Mouse (Mus musculus) spleen, postnatal 14 days (tissue): ENCODE results near the gene Pax5.
A peak's percentile ranks its signal among the peaks of the same experiment; 100 is the strongest.

Experiments
- DNase-seq, 2 experiments: peaks; one replicate each; pipeline ENCODE4 v3.0.0; 2021 to 2022; ENCODE audit warnings: low spot score in 2 of 2

Gene Pax5

GRCm38 (mm10) chr4:44544495-44544894 lies 165.8 kb downstream of the Pax5 start:
- no peak for DNase-seq

- DNase-seq, result no peak
These were observed 166.4 kb downstream of the Pax5 start for GRCm38 (mm10) chr4:44543880-44544279.

- no peak for DNase-seq
These were observed 168.2 kb downstream of the Pax5 start for GRCm38 (mm10) chr4:44542101-44542500.

- DNase-seq, result no peak
These were observed 171.8 kb downstream of the Pax5 start for GRCm38 (mm10) chr4:44538488-44538887.

GRCm38 (mm10) chr4:44536794-44537193 lies 173.5 kb downstream of the Pax5 start:
- no peak for DNase-seq

GRCm38 (mm10) chr4:44535646-44536045 lies 174.6 kb downstream of the Pax5 start:
- DNase-seq, result no peak

- no peak for DNase-seq
These were observed 177.0 kb downstream of the Pax5 start for GRCm38 (mm10) chr4:44533286-44533685.

GRCm38 (mm10) chr4:44532731-44533130 lies 177.6 kb downstream of the Pax5 start:
- no peak for DNase-seq

- DNase-seq, result no peak
These were observed 185.0 kb downstream of the Pax5 start for GRCm38 (mm10) chr4:44525336-44525735.

- DNase-seq, result no peak
These were observed 191.4 kb downstream of the Pax5 start for GRCm38 (mm10) chr4:44518923-44519322.

GRCm38 (mm10) chr4:44513981-44514380 lies 196.3 kb downstream of the Pax5 start:
- DNase-seq, result no peak

- DNase-seq, result peak in 1 of 2 experiments; percentile 12
These were observed 198.6 kb downstream of the Pax5 start for GRCm38 (mm10) chr4:44511682-44512081.

GRCm38 (mm10) chr4:44508386-44509226 lies 201.7 kb downstream of the Pax5 start:
- no peak for DNase-seq

- DNase-seq, result no peak
These were observed 202.4 kb downstream of the Pax5 start for GRCm38 (mm10) chr4:44507861-44508260.

- no peak for DNase-seq
These were observed 205.3 kb downstream of the Pax5 start for GRCm38 (mm10) chr4:44504998-44505397.

- no peak for DNase-seq
These were observed 208.0 kb downstream of the Pax5 start for GRCm38 (mm10) chr4:44502196-44502867.

GRCm38 (mm10) chr4:44498156-44498555 lies 212.1 kb downstream of the Pax5 start:
- no peak for DNase-seq

GRCm38 (mm10) chr4:44495836-44496235 lies 214.5 kb downstream of the Pax5 start:
- no peak for DNase-seq

- no peak for DNase-seq
These were observed 216.5 kb downstream of the Pax5 start for GRCm38 (mm10) chr4:44493756-44494155.

- DNase-seq, result no peak
These were observed 219.4 kb downstream of the Pax5 start for GRCm38 (mm10) chr4:44490872-44491271.

GRCm38 (mm10) chr4:44488702-44489101 lies 221.6 kb downstream of the Pax5 start:
- DNase-seq, result no peak

GRCm38 (mm10) chr4:44488219-44488618 lies 222.1 kb downstream of the Pax5 start:
- no peak for DNase-seq

GRCm38 (mm10) chr4:44482851-44483250 lies 227.4 kb downstream of the Pax5 start:
- DNase-seq, result no peak
